Mouse (Mus musculus): ENCODE measurements around the gene Lin7a.

Lin7a gene

GRCm38 (mm10) chr10:107276647-107277046, 5.2 kb downstream of the Lin7a start:
- in situ Hi-C loops (cut with MboI; ENCODE audit: low pct_unique_long_range_greater_than_20kb in 1 of 2, low sequenced_read_pairs in 2 of 2, unreplicated experiment in 1 of 2) = no loop called here

- in situ Hi-C loops (cut with MboI; ENCODE audit: low pct_unique_long_range_greater_than_20kb in 1 of 2, low sequenced_read_pairs in 2 of 2, unreplicated experiment in 1 of 2) = no loop called here
These were observed 22.6 kb downstream of the Lin7a start for GRCm38 (mm10) chr10:107293934-107294664.

GRCm38 (mm10) chr10:107300587-107301248, 29.2 kb downstream of the Lin7a start:
- in situ Hi-C loops (cut with MboI; ENCODE audit: low pct_unique_long_range_greater_than_20kb in 1 of 2, low sequenced_read_pairs in 2 of 2, unreplicated experiment in 1 of 2) = no loop called here

- in situ Hi-C loops (cut with MboI; ENCODE audit: low pct_unique_long_range_greater_than_20kb in 1 of 2, low sequenced_read_pairs in 2 of 2, unreplicated experiment in 1 of 2) = no loop called here
These were observed 39.5 kb downstream of the Lin7a start for GRCm38 (mm10) chr10:107310964-107311490.

GRCm38 (mm10) chr10:107312609-107313008, 41.1 kb downstream of the Lin7a start:
- in situ Hi-C loops (cut with MboI; ENCODE audit: low pct_unique_long_range_greater_than_20kb in 1 of 2, low sequenced_read_pairs in 2 of 2, unreplicated experiment in 1 of 2) = no loop called here

- in situ Hi-C loops (cut with MboI; ENCODE audit: low pct_unique_long_range_greater_than_20kb in 1 of 2, low sequenced_read_pairs in 2 of 2, unreplicated experiment in 1 of 2) = no loop called here
These were observed 41.9 kb downstream of the Lin7a start for GRCm38 (mm10) chr10:107313395-107313794.

GRCm38 (mm10) chr10:107315251-107315650, 43.8 kb downstream of the Lin7a start:
- in situ Hi-C loops (cut with MboI; ENCODE audit: low pct_unique_long_range_greater_than_20kb in 1 of 2, low sequenced_read_pairs in 2 of 2, unreplicated experiment in 1 of 2) = no loop called here

- in situ Hi-C loops (cut with MboI; ENCODE audit: low pct_unique_long_range_greater_than_20kb in 1 of 2, low sequenced_read_pairs in 2 of 2, unreplicated experiment in 1 of 2) = no loop called here
These were observed 44.2 kb downstream of the Lin7a start for GRCm38 (mm10) chr10:107315681-107316080.

GRCm38 (mm10) chr10:107316100-107316499, 44.6 kb downstream of the Lin7a start:
- in situ Hi-C loops (cut with MboI; ENCODE audit: low pct_unique_long_range_greater_than_20kb in 1 of 2, low sequenced_read_pairs in 2 of 2, unreplicated experiment in 1 of 2) = no loop called here

GRCm38 (mm10) chr10:107319648-107320047, 48.2 kb downstream of the Lin7a start:
- in situ Hi-C loops (cut with MboI; ENCODE audit: low pct_unique_long_range_greater_than_20kb in 1 of 2, low sequenced_read_pairs in 2 of 2, unreplicated experiment in 1 of 2) = no loop called here

GRCm38 (mm10) chr10:107323865-107324264, 52.4 kb downstream of the Lin7a start:
- in situ Hi-C loops (cut with MboI; ENCODE audit: low pct_unique_long_range_greater_than_20kb in 1 of 2, low sequenced_read_pairs in 2 of 2, unreplicated experiment in 1 of 2) = no loop called here

GRCm38 (mm10) chr10:107325558-107325957, 54.1 kb downstream of the Lin7a start:
- in situ Hi-C loops (cut with MboI; ENCODE audit: low pct_unique_long_range_greater_than_20kb in 1 of 2, low sequenced_read_pairs in 2 of 2, unreplicated experiment in 1 of 2) = no loop called here

- in situ Hi-C loops (cut with MboI; ENCODE audit: low pct_unique_long_range_greater_than_20kb in 1 of 2, low sequenced_read_pairs in 2 of 2, unreplicated experiment in 1 of 2) = no loop called here
These were observed 68.0 kb downstream of the Lin7a start for GRCm38 (mm10) chr10:107339524-107339923.

GRCm38 (mm10) chr10:107341151-107341550, 69.7 kb downstream of the Lin7a start:
- in situ Hi-C loops (cut with MboI; ENCODE audit: low pct_unique_long_range_greater_than_20kb in 1 of 2, low sequenced_read_pairs in 2 of 2, unreplicated experiment in 1 of 2) = no loop called here

- in situ Hi-C loops (cut with MboI; ENCODE audit: low pct_unique_long_range_greater_than_20kb in 1 of 2, low sequenced_read_pairs in 2 of 2, unreplicated experiment in 1 of 2) = no loop called here
These were observed 72.7 kb downstream of the Lin7a start for GRCm38 (mm10) chr10:107344200-107344599.

GRCm38 (mm10) chr10:107347842-107348241, 76.4 kb downstream of the Lin7a start:
- in situ Hi-C loops (cut with MboI; ENCODE audit: low pct_unique_long_range_greater_than_20kb in 1 of 2, low sequenced_read_pairs in 2 of 2, unreplicated experiment in 1 of 2) = no loop called here

- in situ Hi-C loops (cut with MboI; ENCODE audit: low pct_unique_long_range_greater_than_20kb in 1 of 2, low sequenced_read_pairs in 2 of 2, unreplicated experiment in 1 of 2) = no loop called here
These were observed 80.4 kb downstream of the Lin7a start for GRCm38 (mm10) chr10:107351696-107352485.

GRCm38 (mm10) chr10:107353483-107353882, 82.0 kb downstream of the Lin7a start:
- in situ Hi-C loops (cut with MboI; ENCODE audit: low pct_unique_long_range_greater_than_20kb in 1 of 2, low sequenced_read_pairs in 2 of 2, unreplicated experiment in 1 of 2) = no loop called here

- in situ Hi-C loops (cut with MboI; ENCODE audit: low pct_unique_long_range_greater_than_20kb in 1 of 2, low sequenced_read_pairs in 2 of 2, unreplicated experiment in 1 of 2) = no loop called here
These were observed 87.1 kb downstream of the Lin7a start for GRCm38 (mm10) chr10:107358443-107359040.

All from mouse embryonic stem cell (cell line).